Mouse (Mus musculus) adrenal gland, postnatal 36 days (tissue): ENCODE measurements around the gene Traf6. TPM values are rescaled to one million over a fixed set of nuclear protein-coding genes. Genes with fewer than 3 reads are reported as not detected.

Source experiments
- total RNA-seq, 2 experiments: library from RNA; stranded (reverse); gene quantifications; 2 replicates each; pipeline ENCODE4 v1.2.3; 2021

Gene Traf6
- total RNA-seq, 2 experiments from 2014 or later, result 19.2 to 20.6 TPM

Other genes with a start within 250 kb of the Traf6 start
- gene Rag2, start 53.7 kb upstream of the Traf6 start, total RNA-seq, result not detected
- not detected for gene Rag1, start 28.9 kb upstream of the Traf6 start, total RNA-seq
- 10 to 100 TPM; 19.7 to 34.6 TPM for gene B230118H07Rik, start 28.9 kb upstream of the Traf6 start, total RNA-seq
- gene Prr5l, start 204.6 kb downstream of the Traf6 start, total RNA-seq, result 1 to 10 TPM; 4.5 to 5.2 TPM
- 10 to 100 TPM; 39.0 to 48.7 TPM for gene Commd9, start 207.8 kb downstream of the Traf6 start, total RNA-seq